Mouse (Mus musculus) hindbrain, embryonic 13.5 days (tissue): ENCODE measurements around the gene Cd160. TPM values are rescaled to one million over a fixed set of nuclear protein-coding genes. Genes with fewer than 3 reads are reported as not detected.

ENCODE experiments used
- ATAC-seq: fragments of 200-750 bp; cut with Nextera tagmentation; 2 replicates; pipeline ENCODE4 v1.8.0; 2017; ENCODE audit warnings: moderate TSS enrichment; ENCODE audit not compliant: low FRiP score
- H3K27ac ChIP-seq: fragments of 300-500 bp; sonication (generic); 2 replicates; pipeline ENCODE4 v1.5.1; 2015; ENCODE audit warnings: inconsistent platforms, mild to moderate bottlenecking, moderate library complexity
- H3K27me3 ChIP-seq: fragments of 300-500 bp; sonication (generic); 2 replicates; pipeline ENCODE4 v1.6.1; 2015; ENCODE audit warnings: mild to moderate bottlenecking, inconsistent platforms
- H3K36me3 ChIP-seq: fragments of 300-500 bp; sonication (generic); 2 replicates; pipeline ENCODE4 v1.6.1; 2015; ENCODE audit warnings: mild to moderate bottlenecking, inconsistent platforms
- H3K4me1 ChIP-seq: fragments of 300-500 bp; sonication (generic); replicated peaks from 2 replicates; pipeline ENCODE4 v1.6.1; 2015; ENCODE audit warnings: inconsistent platforms
- H3K4me2 ChIP-seq: fragments of 300-500 bp; sonication (generic); 2 replicates; pipeline ENCODE4 v1.6.1; 2015; ENCODE audit warnings: inconsistent platforms, mild to moderate bottlenecking, moderate library complexity
- H3K4me3 ChIP-seq: fragments of 300-500 bp; sonication (generic); 2 replicates; pipeline ENCODE4 v1.5.1; 2015; ENCODE audit warnings: mild to moderate bottlenecking, inconsistent platforms
- H3K9ac ChIP-seq: fragments of 300-500 bp; sonication (generic); 2 replicates; pipeline ENCODE4 v1.6.1; 2015; ENCODE audit warnings: mild to moderate bottlenecking, inconsistent platforms
- H3K9me3 ChIP-seq: fragments of 300-500 bp; sonication (generic); 2 replicates; pipeline ENCODE4 v1.6.1; 2016; ENCODE audit warnings: inconsistent platforms
- WGBS: fragments of 180-500 bp; shearing (Covaris S2); methylation state at CpG from one replicate; pipeline ENCODE4 v1.1.7; 2015; 5-methylcytosine and 5-hydroxymethylcytosine counted together
- polyA plus RNA-seq: library from polyadenylated mRNA; unstranded; fragments of >200 nt; fragmentation: Nextera tagmentation; extraction: Ambion mirVana; gene quantifications from 2 replicates; pipeline ENCODE4 v1.2.1, GENCODE M21; 2015

The Cd160 gene
- polyA plus RNA-seq, 1 experiment from 2014 or later, result 0.19 TPM

DNA sequence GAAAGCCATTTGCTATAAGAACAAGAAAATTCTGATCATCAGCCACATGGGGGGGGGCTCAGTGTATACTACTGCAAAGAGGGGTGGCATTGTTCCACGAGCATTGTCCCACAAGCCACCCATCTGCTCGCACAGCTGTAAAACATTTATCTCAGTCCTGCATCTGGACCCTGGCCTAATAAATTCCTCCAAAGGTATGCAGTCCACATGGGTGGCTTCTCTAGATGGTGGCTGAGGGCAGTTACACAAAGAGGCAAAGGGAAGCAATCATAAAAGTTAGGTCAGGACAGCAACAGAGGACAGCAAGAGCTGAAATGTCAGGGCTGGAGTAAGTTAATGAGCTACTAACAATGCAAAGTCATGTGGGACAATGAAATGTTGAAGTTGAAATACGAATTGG lies 5.5 kb downstream of the Cd160 start:
- ATAC-seq, result no peak

GRCm38 (mm10) chr3:96821581-96821980 lies 7.6 kb downstream of the Cd160 start:
- Histone ChIP-seq H3K27ac (no peak overlapping the region), H3K27me3 (no peaks in the 10 kb centered on the region), H3K4me3 (no peak overlapping the region), H3K9me3 (0 out of 2 replicates have a peak, but pooled peaks cover 4% of the 10 kb centered on the region), H3K4me1 (no peaks in the 10 kb centered on the region), H3K4me2 (no peak overlapping the region), H3K9ac (no peak overlapping the region), H3K36me3 (no peaks in the 10 kb centered on the region)
- WGBS, result 88% methylated on average over 4 of the region's 4 CpGs
- no peak for ATAC-seq

More for the DNA sequence above, 5.5 kb downstream of the Cd160 start:
- Histone ChIP-seq H3K4me1 (no peaks in the 10 kb centered on the region), H3K27ac (no peak overlapping the region), H3K9ac (no peak overlapping the region), H3K4me2 (no peak overlapping the region), H3K4me3 (no peak overlapping the region), H3K9me3 (no peaks in the 10 kb centered on the region), H3K36me3 (no peaks in the 10 kb centered on the region), H3K27me3 (no peaks in the 10 kb centered on the region)
- WGBS, result 58% methylated on average over 3 of the region's 3 CpGs

- no peak for ATAC-seq
- no peak overlapping the region for H3K27ac ChIP-seq
- no peaks in the 10 kb centered on the region for H3K27me3 ChIP-seq
- no peaks in the 10 kb centered on the region for H3K4me1 ChIP-seq
- H3K9me3 ChIP-seq, result 0 out of 2 replicates have a peak, but pooled peaks cover 4% of the 10 kb centered on the region
- H3K4me3 ChIP-seq, result no peak overlapping the region
- no peak overlapping the region for H3K9ac ChIP-seq
- H3K36me3 ChIP-seq, result no peaks in the 10 kb centered on the region
- 88% methylated on average over 6 of the region's 6 CpGs for WGBS
- H3K4me2 ChIP-seq, result no peak overlapping the region
These were observed 8.8 kb downstream of the Cd160 start for GRCm38 (mm10) chr3:96820116-96820915.

- no peak for ATAC-seq
- no peaks in the 10 kb centered on the region for H3K27me3 ChIP-seq
- no peak overlapping the region for H3K9ac ChIP-seq
- no peak overlapping the region for H3K27ac ChIP-seq
- no peaks in the 10 kb centered on the region for H3K36me3 ChIP-seq
- 49% methylated on average over 6 of the region's 6 CpGs for WGBS
- no peak overlapping the region for H3K4me3 ChIP-seq
- H3K4me2 ChIP-seq, result no peak overlapping the region
- H3K9me3 ChIP-seq, result 0 out of 2 replicates have a peak, but pooled peaks cover 4% of the 10 kb centered on the region
- H3K4me1 ChIP-seq, result 0 out of 2 replicates have a peak, but pooled peaks cover 5% of the 10 kb centered on the region
These were observed 14.8 kb downstream of the Cd160 start for GRCm38 (mm10) chr3:96814342-96814741.

GRCm38 (mm10) chr3:96813591-96814244 lies 15.4 kb downstream of the Cd160 start:
- ATAC-seq, result no peak
- 0 out of 2 replicates have a peak, but pooled peaks cover 4% of the 10 kb centered on the region for H3K9me3 ChIP-seq

DNA sequence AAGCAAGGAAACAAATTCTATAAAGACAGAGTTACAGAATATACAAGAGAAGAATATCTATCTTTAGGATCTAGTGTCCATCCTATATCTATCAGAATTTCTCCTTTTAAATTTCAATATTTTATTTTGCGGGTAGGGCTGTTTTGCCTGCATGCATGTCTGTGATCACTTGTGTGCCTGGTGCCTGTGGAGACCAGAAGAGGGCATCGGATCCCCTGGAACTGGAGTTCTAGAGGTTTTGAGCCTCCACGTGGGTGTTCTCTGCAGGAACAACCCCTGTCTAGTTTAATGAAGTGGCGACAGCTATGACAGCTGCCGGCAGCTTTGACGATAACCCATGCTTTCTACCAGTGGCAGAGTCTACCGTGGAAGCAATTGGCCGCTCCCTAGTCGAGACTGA lies 16.0 kb downstream of the Cd160 start:
- Histone ChIP-seq H3K9me3 (0 out of 2 replicates have a peak, but pooled peaks cover 4% of the 10 kb centered on the region), H3K27ac (no peak overlapping the region), H3K27me3 (no peaks in the 10 kb centered on the region), H3K4me1 (0 out of 2 replicates have a peak, but pooled peaks cover 7% of the 10 kb centered on the region), H3K9ac (no peak overlapping the region), H3K36me3 (no peaks in the 10 kb centered on the region), H3K4me2 (0 out of 2 replicates have a peak overlapping the region, but pooled peaks have one; percentile 13), H3K4me3 (no peak overlapping the region)
- ATAC-seq, result no peak
- WGBS, result 40% methylated on average over 9 of the region's 9 CpGs

More at GRCm38 (mm10) chr3:96813591-96814244, 15.4 kb downstream of the Cd160 start:
- H3K27ac ChIP-seq, result no peak overlapping the region
- 69% methylated on average over 7 of the region's 7 CpGs for WGBS
- no peaks in the 10 kb centered on the region for H3K27me3 ChIP-seq
- H3K4me3 ChIP-seq, result no peak overlapping the region
- no peaks in the 10 kb centered on the region for H3K36me3 ChIP-seq
- 0 out of 2 replicates have a peak, but pooled peaks cover 5% of the 10 kb centered on the region for H3K4me1 ChIP-seq
- H3K4me2 ChIP-seq, result no peak overlapping the region
- H3K9ac ChIP-seq, result no peak overlapping the region

DNA sequence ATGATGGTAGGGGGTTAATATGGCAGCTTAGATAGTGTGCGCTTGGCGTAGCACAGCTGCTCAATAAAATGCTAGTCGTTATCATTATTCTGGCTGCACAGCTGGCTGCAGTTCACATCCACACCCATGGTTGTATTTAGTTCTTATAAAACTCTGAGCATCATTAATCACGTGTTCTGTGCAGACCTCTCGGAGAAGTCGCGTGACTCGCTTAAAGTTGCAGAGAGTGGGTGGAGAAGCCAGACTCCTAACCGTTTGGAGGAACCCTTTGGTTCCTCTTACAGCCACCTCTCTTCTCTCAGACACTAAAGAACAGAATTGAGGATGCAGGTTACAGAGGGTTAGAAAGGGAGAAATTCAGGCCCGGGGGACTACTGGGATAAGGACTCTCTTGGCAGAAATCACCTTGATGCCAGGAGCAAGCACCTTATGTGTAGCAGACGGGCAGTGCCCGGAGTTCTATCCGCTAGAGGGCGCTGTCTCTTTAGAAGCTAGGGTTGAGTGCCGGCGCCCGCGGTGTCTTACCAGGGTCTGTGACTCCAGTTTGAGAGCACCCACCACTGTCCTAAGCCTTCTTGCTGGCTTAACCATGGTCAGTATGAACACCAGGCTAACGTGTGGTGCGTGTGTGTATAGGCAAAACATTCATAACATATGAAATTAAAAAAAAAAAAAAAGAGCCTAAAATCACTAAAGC lies 16.6 kb downstream of the Cd160 start:
- H3K36me3 ChIP-seq, result no peaks in the 10 kb centered on the region
- WGBS, result 47% methylated on average over 20 of the region's 20 CpGs
- peak overlapping the region; percentile 13; the same call in 1 of the 2 replicates for H3K4me2 ChIP-seq
- 0 out of 2 replicates have a peak, but pooled peaks cover 8% of the 10 kb centered on the region for H3K4me1 ChIP-seq
- ATAC-seq, result no peak
- H3K4me3 ChIP-seq, result no peak overlapping the region
- no peak overlapping the region for H3K27ac ChIP-seq
- H3K27me3 ChIP-seq, result no peaks in the 10 kb centered on the region
- H3K9ac ChIP-seq, result no peak overlapping the region
- H3K9me3 ChIP-seq, result 0 out of 2 replicates have a peak, but pooled peaks cover 3% of the 10 kb centered on the region

- H3K27ac ChIP-seq, result no peak overlapping the region
- no peaks in the 10 kb centered on the region for H3K36me3 ChIP-seq
- H3K4me1 ChIP-seq, result 0 out of 2 replicates have a peak, but pooled peaks cover 8% of the 10 kb centered on the region
- no peaks in the 10 kb centered on the region for H3K9me3 ChIP-seq
- no peak overlapping the region for H3K4me3 ChIP-seq
- H3K9ac ChIP-seq, result no peak overlapping the region
- 91% methylated on average over 3 of the region's 3 CpGs for WGBS
- no peak overlapping the region for H3K4me2 ChIP-seq
- no peaks in the 10 kb centered on the region for H3K27me3 ChIP-seq
- ATAC-seq, result no peak
These were observed 17.9 kb downstream of the Cd160 start for GRCm38 (mm10) chr3:96811232-96811631.

DNA sequence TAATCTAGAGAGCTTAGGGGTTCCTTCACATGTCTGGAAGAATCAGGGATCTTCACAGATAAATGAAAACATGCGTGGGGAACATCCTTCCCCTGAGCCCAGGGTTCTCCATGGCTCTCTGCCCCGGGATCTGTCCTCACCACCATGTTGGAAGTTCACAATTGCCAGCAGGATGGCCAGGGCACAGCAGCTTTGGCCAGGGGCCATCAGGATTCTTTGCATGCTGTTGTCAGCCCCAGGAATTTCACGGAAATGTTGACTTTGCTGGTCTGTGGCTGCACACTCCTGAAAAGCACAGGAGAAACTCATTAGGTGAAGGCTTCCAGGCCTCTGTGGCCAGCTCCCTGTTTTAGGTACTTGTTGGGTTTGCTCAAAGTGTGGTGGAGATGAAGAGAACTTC lies 20.5 kb downstream of the Cd160 start:
- Histone ChIP-seq H3K9ac (no peak overlapping the region), H3K27ac (no peak overlapping the region), H3K9me3 (no peaks in the 10 kb centered on the region), H3K4me1 (0 out of 2 replicates have a peak, but pooled peaks cover 8% of the 10 kb centered on the region), H3K4me2 (no peak overlapping the region), H3K4me3 (no peak overlapping the region), H3K36me3 (peaks cover 6% of the 10 kb centered on the region; the same call in 1 of the 2 replicates), H3K27me3 (no peaks in the 10 kb centered on the region)
- ATAC-seq, result no peak
- WGBS, result 73% methylated on average over 3 of the region's 3 CpGs

- Histone ChIP-seq H3K27ac (no peak overlapping the region), H3K9me3 (no peaks in the 10 kb centered on the region), H3K27me3 (no peaks in the 10 kb centered on the region), H3K4me2 (no peak overlapping the region), H3K4me1 (0 out of 2 replicates have a peak, but pooled peaks cover 6% of the 10 kb centered on the region), H3K4me3 (no peak overlapping the region), H3K9ac (no peak overlapping the region), H3K36me3 (peaks cover 6% of the 10 kb centered on the region; the same call in 1 of the 2 replicates)
- WGBS, result 74% methylated on average over 3 of the region's 3 CpGs
- no peak for ATAC-seq
These were observed 21.0 kb downstream of the Cd160 start for GRCm38 (mm10) chr3:96808136-96808535.

DNA sequence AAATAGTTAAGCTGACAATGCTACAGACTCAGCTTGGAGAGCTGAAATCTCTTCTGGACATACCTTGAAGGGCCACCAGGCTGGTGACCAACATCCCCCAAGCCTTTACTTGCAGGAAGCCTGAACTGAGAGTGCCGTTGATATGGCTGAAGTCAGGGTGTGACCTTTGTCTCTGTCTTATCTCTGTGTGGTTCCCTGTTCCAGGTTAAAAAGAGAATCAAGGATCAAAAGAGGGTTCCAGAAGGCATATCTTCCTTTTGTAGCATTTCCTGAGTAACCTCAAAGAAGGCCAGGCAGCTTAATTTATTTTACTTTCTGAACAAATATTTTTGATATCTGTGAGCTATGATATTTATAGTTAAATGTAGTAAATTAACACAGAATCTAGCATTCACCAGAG lies 26.9 kb downstream of the Cd160 start:
- Histone ChIP-seq H3K4me2 (no peak overlapping the region), H3K27ac (no peak overlapping the region), H3K36me3 (peaks cover 6% of the 10 kb centered on the region; the same call in 1 of the 2 replicates), H3K27me3 (no peaks in the 10 kb centered on the region), H3K9me3 (no peaks in the 10 kb centered on the region), H3K4me3 (no peak overlapping the region), H3K4me1 (no peaks in the 10 kb centered on the region), H3K9ac (no peak overlapping the region)
- no peak for ATAC-seq
- 75% methylated on average over 1 of the region's 1 CpGs for WGBS

DNA sequence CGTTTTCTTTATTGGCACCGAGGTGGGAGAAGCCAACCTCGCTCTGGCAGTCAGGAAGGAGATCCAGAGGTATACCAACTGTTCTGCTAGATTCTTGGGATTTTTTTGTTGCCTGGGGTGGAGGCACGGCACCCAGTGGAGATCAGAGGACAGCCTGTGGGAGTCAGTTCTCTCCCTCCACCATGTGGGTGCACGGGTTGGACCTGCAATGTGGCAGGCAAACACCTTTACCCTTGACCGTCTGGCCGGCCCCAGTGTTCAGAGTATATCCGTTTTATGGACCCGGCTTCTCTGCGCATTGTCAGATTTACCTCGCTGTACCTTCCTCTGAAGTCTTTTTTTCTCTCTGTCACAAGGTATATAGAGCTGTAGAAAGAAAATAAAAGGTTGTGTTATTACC lies 28.9 kb downstream of the Cd160 start:
- 89% methylated on average over 11 of the region's 11 CpGs for WGBS
- no peak overlapping the region for H3K4me2 ChIP-seq

More for the DNA sequence above, 28.9 kb downstream of the Cd160 start:
- H3K9me3 ChIP-seq, result no peaks in the 10 kb centered on the region
- H3K27me3 ChIP-seq, result no peaks in the 10 kb centered on the region
- H3K4me3 ChIP-seq, result no peak overlapping the region
- H3K27ac ChIP-seq, result no peak overlapping the region
- H3K4me1 ChIP-seq, result no peaks in the 10 kb centered on the region
- H3K36me3 ChIP-seq, result peaks cover 7% of the 10 kb centered on the region
- H3K9ac ChIP-seq, result no peak overlapping the region
- no peak for ATAC-seq
